1 mouse cellular context compared by ENCODE assay signal in genomic region chr8:111565784-111566191, GRCm38 (mm10).
TF ChIP-seq lines count a peak whose summit lies in the region.

No protein-coding gene starts in this region.

TF ChIP-seq in MEL, 35 proteins besides CTCF, POLR2A, EP300 and RAD21 (continued from another document):
- TF ChIP-seq ZMIZ1 (IDR thresholded peaks at IDR 0.05; ENCODE audit: low read depth, low read length): no peak
- peak; percentile 26; the same call in 1 of the 2 replicates for TF ChIP-seq TAL1 (IDR thresholded peaks at IDR 0.05; ENCODE audit: low read length)
- no peak for TF ChIP-seq USF2 (IDR thresholded peaks at IDR 0.05; ENCODE audit: borderline replicate concordance in 1 of 2, insufficient read depth in 1 of 2, low read depth in 1 of 2, low read length in 2 of 2)
- peak; percentile 60 for TF ChIP-seq RCOR1 (IDR thresholded peaks at IDR 0.05; ENCODE audit: low read depth, low read length)
- TF ChIP-seq SMC3 (IDR thresholded peaks at IDR 0.05; ENCODE audit: low read depth, low read length): peak; percentile 5; the same call in 1 of the 2 replicates
- peak; percentile 71 for TF ChIP-seq SIN3A (IDR thresholded peaks at IDR 0.05; ENCODE audit: low read length)
- TF ChIP-seq MXI1 (IDR thresholded peaks at IDR 0.05; ENCODE audit: low read depth, low read length): peak; percentile 68
- peak; percentile 37; the same call in 1 of the 2 replicates for TF ChIP-seq HCFC1 (IDR thresholded peaks at IDR 0.05; ENCODE audit: low read depth, low read length)
- TF ChIP-seq UBTF (IDR thresholded peaks at IDR 0.05; ENCODE audit: borderline replicate concordance, insufficient read depth, low read depth, low read length): no peak
- no peak for TF ChIP-seq POLR2AphosphoS5 (IDR thresholded peaks at IDR 0.05; ENCODE audit: borderline replicate concordance, low read depth, low read length)
- TF ChIP-seq POLR2AphosphoS2 (IDR thresholded peaks at IDR 0.05; ENCODE audit: low read length): no peak
- TF ChIP-seq E2F4 (IDR thresholded peaks at IDR 0.05; ENCODE audit: borderline replicate concordance, low read depth, low read length): no peak
- TF ChIP-seq MYB (IDR thresholded peaks at IDR 0.05; ENCODE audit: low read depth, low read length): 0 out of 2 replicates have a peak, but pooled peaks have one; percentile 42
- TF ChIP-seq CHD1 (IDR thresholded peaks at IDR 0.05; ENCODE audit: low read depth, low read length): no peak
- peak; percentile 77 for TF ChIP-seq MAZ (IDR thresholded peaks at IDR 0.05; ENCODE audit: low read depth, low read length)
- TF ChIP-seq CHD2 (IDR thresholded peaks at IDR 0.05; ENCODE audit: low read length): no peak
- TF ChIP-seq MEF2A (IDR thresholded peaks at IDR 0.05; ENCODE audit: extremely low read depth, insufficient replicate concordance, low read depth, low read length, poor library complexity, severe bottlenecking): no peak
